18 mouse cellular contexts compared by ENCODE assay signal in the genomic region with DNA sequence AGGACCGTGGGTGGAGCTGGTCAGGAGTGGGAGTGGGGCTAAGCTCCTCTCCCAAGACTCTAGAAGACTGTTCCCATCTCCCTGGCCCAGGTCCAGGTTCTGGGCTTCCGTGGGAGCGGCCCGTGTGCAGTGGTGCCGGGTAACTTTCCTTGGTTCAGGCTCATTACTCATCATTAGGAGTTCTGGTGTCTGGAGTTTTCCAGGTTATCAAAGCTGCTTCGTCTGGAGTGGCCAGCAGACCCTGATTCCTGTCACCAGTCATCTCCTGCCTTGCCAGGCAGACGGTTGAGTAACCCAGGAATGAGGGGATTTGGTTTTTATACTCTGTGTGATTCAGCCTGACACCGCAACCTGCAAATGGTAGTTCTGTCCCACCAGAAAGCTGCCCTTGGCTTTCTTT. TPM values are rescaled to one million over a fixed set of nuclear protein-coding genes. Genes with fewer than 3 reads are reported as not detected.
A peak's percentile ranks its signal among the peaks of the same experiment; 100 is the strongest.
DNase-seq lines count a peak whose midpoint lies in the region; ATAC-seq lines count a peak whose summit lies in the region.
"Had no signal": no experiment of that assay in that cellular context is flagged by ENCODE, and none has a peak within 500 bp of the region (broad histone marks: within the 10 kb centered on the region; RNA-seq: fewer than 3 reads in every experiment).

No protein-coding gene starts in this region.

- H3K9ac ChIP-seq in kidney, embryonic 15.5 days = no peak overlapping the region
- no peak overlapping the region for H3K9ac ChIP-seq in hindbrain, embryonic 14.5 days
- no peak overlapping the region for H3K9ac ChIP-seq in forebrain, embryonic 11.5 days (ENCODE audit: low read length)
- H3K9ac ChIP-seq: embryonic facial prominence, embryonic 15.5 days; forebrain, embryonic 15.5 days; limb, embryonic 13.5 days had no signal

- no peak for DNase-seq in kidney, adult 9 months
- DNase-seq in MN1 (ENCODE audit: low spot score) (peak; percentile 75), NIH3T3 (ENCODE audit: low read depth) (peak; percentile 32)
- no peak for DNase-seq in hindbrain, embryonic 14.5 days (ENCODE audit: low spot score)
- DNase-seq in lung, postnatal 36 days = no peak
- no peak for DNase-seq in forebrain, embryonic 11.5 days (ENCODE audit: low spot score)
- DNase-seq: cerebellum, adult 11-12 months; heart, adult 2 months; heart, postnatal 36 days; lung, adult 18-20 months; thymus, adult 2 months had no signal

- ATAC-seq in kidney, embryonic 15.5 days (replicated peaks; ENCODE audit: low FRiP score) = peak; percentile 70
- ATAC-seq in hindbrain, embryonic 14.5 days (ENCODE audit: low FRiP score) = no peak
- no peak for ATAC-seq in forebrain, embryonic 11.5 days (replicated peaks; ENCODE audit: low FRiP score)
- ATAC-seq: forebrain, embryonic 15.5 days had no signal

- no peak overlapping the region for H3K4me3 ChIP-seq in kidney, embryonic 15.5 days (replicated peaks)
- H3K4me3 ChIP-seq in hindbrain, embryonic 14.5 days (replicated peaks; ENCODE audit: low read length) = no peak overlapping the region
- no peak overlapping the region for H3K4me3 ChIP-seq in forebrain, embryonic 11.5 days (ENCODE audit: low read depth, low read length)
- H3K4me3 ChIP-seq: embryonic facial prominence, embryonic 15.5 days; forebrain, embryonic 15.5 days; heart, adult 2 months; left cerebral cortex, adult 2 months; limb, embryonic 13.5 days had no signal

- no peaks in the 10 kb centered on the region for H3K36me3 ChIP-seq in kidney, embryonic 15.5 days
- no peaks in the 10 kb centered on the region for H3K36me3 ChIP-seq in hindbrain, embryonic 14.5 days (replicated peaks; ENCODE audit: control insufficient read depth, insufficient read depth)
- H3K36me3 ChIP-seq in forebrain, embryonic 11.5 days (ENCODE audit: control insufficient read depth, insufficient read depth, low read length) = no peaks in the 10 kb centered on the region
- H3K36me3 ChIP-seq: embryonic facial prominence, embryonic 15.5 days; forebrain, embryonic 15.5 days; limb, embryonic 13.5 days had no signal

- no peaks in the 10 kb centered on the region; the same call in 1 of the 2 replicates for H3K9me3 ChIP-seq in kidney, embryonic 15.5 days (replicated peaks)
- 0 out of 2 replicates have a peak, but pooled peaks cover 4% of the 10 kb centered on the region for H3K9me3 ChIP-seq in hindbrain, embryonic 14.5 days (ENCODE audit: control insufficient read depth, low read length)
- no peaks in the 10 kb centered on the region for H3K9me3 ChIP-seq in forebrain, embryonic 11.5 days (ENCODE audit: control insufficient read depth, low read length)
- H3K9me3 ChIP-seq: embryonic facial prominence, embryonic 15.5 days; forebrain, embryonic 15.5 days had no signal

- WGBS in kidney, embryonic 15.5 days = 21% methylated on average over 8 of the region's 8 CpGs
- 48% methylated on average over 8 of the region's 8 CpGs for WGBS in hindbrain, embryonic 14.5 days
- WGBS in forebrain, embryonic 11.5 days = 79% methylated on average over 8 of the region's 8 CpGs

- H3K4me1 ChIP-seq in kidney, embryonic 15.5 days = peaks cover 19% of the 10 kb centered on the region
- peaks cover 13% of the 10 kb centered on the region; the same call in 1 of the 2 replicates for H3K4me1 ChIP-seq in hindbrain, embryonic 14.5 days (replicated peaks; ENCODE audit: control insufficient read depth, insufficient read depth, low read length)
- H3K4me1 ChIP-seq in forebrain, embryonic 11.5 days (replicated peaks; ENCODE audit: control insufficient read depth, insufficient read depth, low read length) = 0 out of 2 replicates have a peak, but pooled peaks cover 4% of the 10 kb centered on the region

- H3K27ac ChIP-seq in kidney, embryonic 15.5 days = peak overlapping the region; percentile 75
- H3K27ac ChIP-seq in hindbrain, embryonic 14.5 days = peak overlapping the region; percentile 49; the same call in 1 of the 2 replicates
- no peak overlapping the region for H3K27ac ChIP-seq in forebrain, embryonic 11.5 days (ENCODE audit: low read depth, low read length)
- H3K27ac ChIP-seq: embryonic facial prominence, embryonic 15.5 days; forebrain, embryonic 15.5 days; heart, adult 2 months; left cerebral cortex, adult 2 months; limb, embryonic 13.5 days; macrophage had no signal

- H3K4me2 ChIP-seq in kidney, embryonic 15.5 days = no peak overlapping the region
- H3K4me2 ChIP-seq in hindbrain, embryonic 14.5 days (replicated peaks) = no peak overlapping the region
- no peak overlapping the region for H3K4me2 ChIP-seq in forebrain, embryonic 11.5 days (ENCODE audit: low read depth, low read length, severe bottlenecking)
- H3K4me2 ChIP-seq: embryonic facial prominence, embryonic 15.5 days; forebrain, embryonic 15.5 days; limb, embryonic 13.5 days had no signal

- H3K27me3 ChIP-seq in kidney, embryonic 15.5 days = peaks cover 6% of the 10 kb centered on the region; the same call in 1 of the 2 replicates
- H3K27me3 ChIP-seq in hindbrain, embryonic 14.5 days (ENCODE audit: control insufficient read depth, insufficient read depth, low read length) = no peaks in the 10 kb centered on the region
- no peaks in the 10 kb centered on the region for H3K27me3 ChIP-seq in forebrain, embryonic 11.5 days (ENCODE audit: control insufficient read depth, insufficient read depth, low read length)
- H3K27me3 ChIP-seq: embryonic facial prominence, embryonic 15.5 days; forebrain, embryonic 15.5 days had no signal

RNA-seq across cellular contexts. Expression of a gene that starts 7.8 kb away (rescaled TPM):
- polyA plus RNA-seq in kidney, embryonic 15.5 days (2015; fragmentation: Nextera tagmentation; extraction: Ambion mirVana) = 3.1 and 3.7 TPM in 2 replicates
- 0.37 TPM in 1 of 2 replicates, not detected in the other for polyA plus RNA-seq in hindbrain, embryonic 14.5 days (2014; fragmentation: Nextera tagmentation; extraction: Ambion mirVana)
- 0.23 and 0.94 TPM in 2 replicates for polyA plus RNA-seq in forebrain, embryonic 11.5 days (2014; fragmentation: Nextera tagmentation; extraction: Ambion mirVana)
- polyA plus RNA-seq: cortical plate, adult 2 months; embryonic facial prominence, embryonic 15.5 days; heart, adult 2 months; macrophage; thymus, adult 2 months had no signal

Comparison
In these comparisons a context has a peak if more than half of its experiments do, and no peak if none do; other contexts are left out.
1. DNase-seq: peak in MN1 (single experiment) and NIH3T3 (single experiment); none in kidney, adult 9 months (single experiment), hindbrain, embryonic 14.5 days (single experiment), lung, postnatal 36 days (single experiment) and forebrain, embryonic 11.5 days (single experiment).